Mouse (Mus musculus): ENCODE results near the gene BC055324. TPM values are rescaled to one million over a fixed set of nuclear protein-coding genes. Genes with fewer than 3 reads are reported as not detected.
"Not testable (repeated sequence)": the region's sequence is repeated elsewhere in the genome, so short reads cannot be mapped to it uniquely, and the experiment has no call there.

The BC055324 gene
- polyA plus RNA-seq (2015; fragmentation: Nextera tagmentation; extraction: Ambion mirVana): 27.7 and 29.2 TPM in 2 replicates

DNA sequence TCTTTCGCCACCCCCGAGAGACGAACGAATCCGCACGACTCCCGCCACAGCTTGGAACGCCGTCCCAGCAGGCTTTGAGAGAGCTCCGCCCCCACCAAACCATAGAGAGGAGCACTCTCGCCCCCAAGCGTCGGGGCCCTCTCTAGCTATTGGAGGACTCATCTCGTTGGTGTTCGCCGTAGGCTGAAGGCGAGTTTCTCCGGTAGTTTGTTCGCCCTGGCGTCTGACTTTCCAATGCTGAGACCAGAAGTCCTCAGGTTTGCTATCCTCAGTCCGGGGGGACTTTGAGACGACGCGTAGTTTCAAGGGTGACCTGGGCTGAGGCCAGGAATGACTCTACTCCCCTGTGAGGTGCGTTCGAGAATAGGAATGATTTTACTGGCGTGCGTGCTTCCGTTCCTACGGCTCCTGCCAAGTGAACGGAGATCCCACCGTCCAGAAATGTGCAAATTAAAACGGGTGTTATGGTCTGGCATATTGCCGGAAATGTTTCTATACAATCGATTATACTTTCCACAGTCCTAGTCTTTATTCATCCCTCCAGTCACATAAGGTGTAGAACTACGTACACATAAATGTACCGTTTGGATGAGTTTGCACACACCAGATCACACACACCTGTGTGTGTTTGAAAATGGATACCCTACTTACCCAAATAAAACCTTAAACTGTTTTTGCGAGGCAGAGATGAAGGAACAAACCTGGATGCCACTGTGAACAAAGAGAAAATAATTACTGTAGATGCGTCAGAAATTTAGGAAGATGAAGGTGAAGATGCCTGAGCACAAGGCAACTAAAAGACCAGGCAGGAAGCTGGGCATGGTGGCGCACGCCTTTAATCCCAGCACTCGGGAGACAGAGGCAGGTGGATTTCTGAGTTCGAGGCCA is at the start of gene BC055324, which contains the start of gene Mettl18:
Gene BC055324, minus strand, starts transcription at position 76 of the 888 bp plus-strand sequence.
Gene Mettl18, plus strand, starts transcription at position 169 of the 888 bp plus-strand sequence.
- Histone ChIP-seq H3K4me1 (peaks cover 10% of the 10 kb centered on the region), H3K4me3 (replicated peaks) (peak within 1 kb of the TSS; percentile 74), H3K9ac (peak within 1 kb of the TSS; percentile 70), H3K27me3 (no peaks in the 10 kb centered on the region), H3K36me3 (0 out of 2 replicates have a peak, but pooled peaks cover 5% of the 10 kb centered on the region), H3K9me3 (replicated peaks) (no peaks in the 10 kb centered on the region), H3K27ac (peak within 1 kb of the TSS; percentile 88), H3K4me2 (peak within 1 kb of the TSS; percentile 62)
- 3% methylated on average over 43 of the region's 43 CpGs for WGBS
- ATAC-seq (replicated peaks; ENCODE audit: low FRiP score): peak; percentile 97

DNA sequence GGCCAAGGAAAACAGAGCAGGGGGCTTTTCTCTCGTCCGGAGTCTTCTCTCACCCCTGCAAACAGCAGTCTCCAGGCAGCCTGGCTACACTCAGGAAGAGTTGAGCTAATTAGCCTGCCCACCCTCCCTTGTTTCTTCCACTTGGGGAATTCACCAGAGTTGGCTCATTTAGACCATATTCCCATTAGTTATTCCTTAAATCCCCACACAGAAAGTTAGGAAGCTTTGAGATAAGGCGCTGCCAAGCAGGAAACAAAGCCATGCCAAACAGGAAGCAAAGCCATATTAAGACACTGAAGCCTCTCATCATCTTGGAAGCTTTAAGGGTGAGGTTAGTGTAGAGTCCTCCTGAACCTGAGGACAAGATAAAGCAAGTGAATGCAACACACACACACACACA is 49.0 kb upstream of the BC055324 start:
- 54% methylated on average over 3 of the region's 3 CpGs for WGBS
- Histone ChIP-seq H3K9me3 (replicated peaks) (no peaks in the 10 kb centered on the region), H3K4me1 (no peaks in the 10 kb centered on the region), H3K4me3 (replicated peaks) (no peak overlapping the region), H3K27ac (peak overlapping the region; percentile 37; the same call in 1 of the 2 replicates), H3K4me2 (no peak overlapping the region), H3K9ac (no peak overlapping the region), H3K27me3 (no peaks in the 10 kb centered on the region), H3K36me3 (no peaks in the 10 kb centered on the region)
- no peak for ATAC-seq (replicated peaks; ENCODE audit: low FRiP score)

DNA sequence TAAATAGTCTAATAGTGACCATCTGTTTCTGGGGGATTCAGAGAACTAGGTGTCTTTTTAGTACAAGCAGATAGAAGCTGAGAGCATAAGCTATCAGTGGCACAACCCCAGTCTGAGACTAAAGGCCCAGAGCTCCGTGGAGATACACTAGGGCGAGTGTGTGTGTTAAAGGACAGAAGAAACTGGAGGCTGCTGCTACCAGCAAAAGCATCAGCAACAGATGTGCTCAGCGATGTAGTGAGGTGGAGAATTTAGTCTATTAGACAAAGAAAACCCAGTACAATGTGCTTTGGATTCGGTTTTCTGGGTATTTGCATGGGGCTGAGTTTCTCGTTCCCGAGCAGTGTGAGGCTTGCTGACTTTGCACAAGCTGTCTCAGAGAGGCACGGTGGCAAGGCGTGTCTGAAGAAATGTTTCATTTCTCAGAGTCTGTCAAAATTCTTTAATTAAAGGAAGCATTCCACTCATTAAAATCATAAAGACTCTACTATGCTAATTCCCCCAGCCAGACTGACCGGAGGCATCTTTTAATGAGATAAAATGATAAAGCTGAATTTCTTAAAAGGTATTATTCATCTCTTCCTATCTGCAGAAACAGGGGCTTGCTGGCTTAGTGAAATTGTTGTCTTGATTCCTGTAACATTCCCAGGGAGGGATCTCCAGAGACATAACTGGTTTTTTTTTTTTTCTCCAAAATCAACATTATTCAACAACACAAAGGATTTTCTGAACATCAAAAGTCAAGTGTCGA is 46.0 kb upstream of the BC055324 start:
- Histone ChIP-seq H3K9ac (no peak overlapping the region), H3K27ac (no peak overlapping the region), H3K4me1 (no peaks in the 10 kb centered on the region), H3K9me3 (replicated peaks) (no peaks in the 10 kb centered on the region), H3K4me2 (no peak overlapping the region), H3K36me3 (no peaks in the 10 kb centered on the region), H3K27me3 (no peaks in the 10 kb centered on the region), H3K4me3 (replicated peaks) (no peak overlapping the region)
- no peak for ATAC-seq (replicated peaks; ENCODE audit: low FRiP score)
- 82% methylated on average over 10 of the region's 10 CpGs for WGBS

DNA sequence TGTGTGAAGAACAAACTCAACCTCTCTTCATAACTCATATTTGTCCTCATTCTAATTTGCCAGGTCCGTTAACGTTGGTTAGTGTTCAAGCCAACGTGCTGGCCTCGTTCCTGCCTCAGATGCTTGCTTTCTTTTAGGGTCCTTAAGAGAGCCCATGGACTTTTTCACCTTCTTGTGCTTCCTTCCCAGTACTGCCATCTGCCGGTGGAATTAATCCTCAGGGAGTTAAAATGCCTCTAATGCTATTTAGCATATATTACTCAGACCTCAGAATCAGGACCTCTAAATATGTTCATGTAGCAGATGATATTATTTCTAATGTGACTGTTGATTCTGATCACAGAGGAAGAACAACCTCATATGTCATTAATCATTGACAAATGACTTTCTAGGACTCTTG is 32.8 kb upstream of the BC055324 start:
- H3K27ac ChIP-seq: no peak overlapping the region
- 66% methylated on average over 5 of the region's 5 CpGs for WGBS
- ATAC-seq (replicated peaks; ENCODE audit: low FRiP score): no peak
- H3K4me2 ChIP-seq: no peak overlapping the region
- H3K9me3 ChIP-seq (replicated peaks): no peaks in the 10 kb centered on the region
- H3K27me3 ChIP-seq: no peaks in the 10 kb centered on the region
- H3K4me3 ChIP-seq (replicated peaks): no peak overlapping the region
- H3K4me1 ChIP-seq: no peaks in the 10 kb centered on the region
- H3K36me3 ChIP-seq: no peaks in the 10 kb centered on the region
- no peak overlapping the region for H3K9ac ChIP-seq

DNA sequence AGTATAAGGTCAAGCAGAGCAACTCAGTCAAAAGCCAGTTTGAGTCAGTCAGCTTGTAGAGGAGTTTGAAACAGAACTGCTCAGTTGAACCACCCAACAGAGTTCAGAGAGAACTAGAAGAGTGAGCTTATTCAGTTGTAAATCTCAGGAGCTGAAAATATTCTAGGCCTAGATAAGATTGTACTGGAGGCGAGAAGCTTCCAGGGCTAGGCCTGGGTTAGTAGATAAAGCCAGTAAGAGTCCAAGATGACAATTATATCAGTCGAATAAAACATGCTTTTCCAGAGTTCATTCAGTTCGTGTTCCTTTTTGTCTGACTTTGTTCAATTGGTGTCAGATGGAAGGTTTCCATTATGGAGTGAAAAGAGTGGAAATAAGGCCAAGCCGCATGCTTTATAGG is 31.1 kb upstream of the BC055324 start:
- Histone ChIP-seq H3K36me3 (no peaks in the 10 kb centered on the region), H3K9me3 (replicated peaks) (no peaks in the 10 kb centered on the region), H3K27ac (no peak overlapping the region), H3K9ac (no peak overlapping the region), H3K4me2 (no peak overlapping the region), H3K4me3 (replicated peaks) (no peak overlapping the region), H3K4me1 (no peaks in the 10 kb centered on the region), H3K27me3 (no peaks in the 10 kb centered on the region)
- ATAC-seq (replicated peaks; ENCODE audit: low FRiP score): no peak
- 88% methylated on average over 4 of the region's 4 CpGs for WGBS

DNA sequence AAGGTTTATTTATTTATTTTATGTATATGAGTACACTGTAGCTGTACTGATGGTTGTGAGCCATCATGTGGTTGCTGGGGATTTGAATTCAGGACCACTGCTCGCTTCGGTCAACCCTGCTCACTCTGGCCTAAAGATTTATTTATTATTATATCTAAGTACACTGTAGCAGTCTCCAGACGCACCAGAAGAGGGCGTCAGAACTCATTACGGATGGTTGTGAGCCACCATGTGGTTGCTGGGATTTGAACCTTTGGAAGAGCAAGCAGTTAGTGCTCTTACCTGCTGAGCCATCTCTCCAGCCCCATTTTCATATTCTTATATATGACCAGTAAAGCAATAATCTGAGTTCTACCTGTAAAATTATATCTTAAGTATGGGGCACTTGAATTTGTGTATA is 27.5 kb upstream of the BC055324 start:
- not testable (repeated sequence) for H3K36me3 ChIP-seq; H3K9me3 ChIP-seq (replicated peaks); H3K27me3 ChIP-seq; H3K27ac ChIP-seq; H3K9ac ChIP-seq; H3K4me3 ChIP-seq (replicated peaks); ATAC-seq (replicated peaks; ENCODE audit: low FRiP score); H3K4me1 ChIP-seq; H3K4me2 ChIP-seq
- 83% methylated on average over 5 of the region's 5 CpGs for WGBS

DNA sequence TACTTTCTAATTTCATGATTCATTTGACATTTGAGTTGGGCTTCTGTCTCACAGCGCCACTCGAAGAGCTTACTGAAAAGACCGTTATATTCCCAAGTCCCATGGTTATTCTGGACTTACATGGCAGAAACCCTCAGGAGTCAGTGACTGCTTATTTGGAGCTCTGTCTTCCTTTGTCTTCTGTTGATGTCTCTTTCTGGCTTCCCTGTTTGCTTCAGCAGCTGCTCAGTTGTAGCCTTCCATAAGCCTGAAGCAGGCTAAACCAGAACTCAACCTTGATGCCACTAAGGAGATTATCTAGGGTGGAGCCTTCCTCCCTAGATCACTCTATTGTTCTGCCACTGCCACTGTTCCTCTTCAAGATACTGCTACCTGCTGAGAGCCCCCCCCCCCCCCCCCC is 26.1 kb upstream of the BC055324 start:
- not testable (repeated sequence) for H3K27ac ChIP-seq; H3K4me3 ChIP-seq (replicated peaks); H3K36me3 ChIP-seq; H3K4me1 ChIP-seq; H3K27me3 ChIP-seq; H3K9me3 ChIP-seq (replicated peaks); H3K4me2 ChIP-seq; H3K9ac ChIP-seq; ATAC-seq (replicated peaks; ENCODE audit: low FRiP score)
- WGBS: 95% methylated on average over 3 of the region's 3 CpGs

DNA sequence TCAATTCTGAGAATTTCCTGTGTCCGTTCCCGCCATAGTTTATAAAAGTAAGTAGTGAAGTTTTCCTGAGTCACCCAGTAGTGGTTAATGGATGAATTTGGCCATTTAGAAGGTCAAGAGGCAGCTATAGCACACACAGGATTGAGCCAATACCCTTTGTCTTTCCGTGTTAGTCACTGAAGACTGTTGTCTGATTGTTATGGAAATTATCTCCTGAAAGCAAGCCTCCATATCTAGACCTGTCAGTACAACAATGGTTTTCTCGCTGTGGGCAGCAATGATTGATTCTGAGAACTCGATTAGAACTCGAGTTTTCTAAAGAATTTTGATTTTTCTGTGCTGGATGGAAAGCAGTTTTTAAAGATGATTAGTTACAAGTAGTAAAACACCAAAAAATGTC is 25.2 kb upstream of the BC055324 start:
- no peak for ATAC-seq (replicated peaks; ENCODE audit: low FRiP score)
- Histone ChIP-seq H3K9ac (no peak overlapping the region), H3K36me3 (no peaks in the 10 kb centered on the region), H3K4me1 (no peaks in the 10 kb centered on the region; the same call in 1 of the 2 replicates), H3K27ac (no peak overlapping the region), H3K27me3 (no peaks in the 10 kb centered on the region), H3K4me3 (replicated peaks) (no peak overlapping the region), H3K9me3 (replicated peaks) (no peaks in the 10 kb centered on the region), H3K4me2 (no peak overlapping the region)
- WGBS: 82% methylated on average over 6 of the region's 6 CpGs

DNA sequence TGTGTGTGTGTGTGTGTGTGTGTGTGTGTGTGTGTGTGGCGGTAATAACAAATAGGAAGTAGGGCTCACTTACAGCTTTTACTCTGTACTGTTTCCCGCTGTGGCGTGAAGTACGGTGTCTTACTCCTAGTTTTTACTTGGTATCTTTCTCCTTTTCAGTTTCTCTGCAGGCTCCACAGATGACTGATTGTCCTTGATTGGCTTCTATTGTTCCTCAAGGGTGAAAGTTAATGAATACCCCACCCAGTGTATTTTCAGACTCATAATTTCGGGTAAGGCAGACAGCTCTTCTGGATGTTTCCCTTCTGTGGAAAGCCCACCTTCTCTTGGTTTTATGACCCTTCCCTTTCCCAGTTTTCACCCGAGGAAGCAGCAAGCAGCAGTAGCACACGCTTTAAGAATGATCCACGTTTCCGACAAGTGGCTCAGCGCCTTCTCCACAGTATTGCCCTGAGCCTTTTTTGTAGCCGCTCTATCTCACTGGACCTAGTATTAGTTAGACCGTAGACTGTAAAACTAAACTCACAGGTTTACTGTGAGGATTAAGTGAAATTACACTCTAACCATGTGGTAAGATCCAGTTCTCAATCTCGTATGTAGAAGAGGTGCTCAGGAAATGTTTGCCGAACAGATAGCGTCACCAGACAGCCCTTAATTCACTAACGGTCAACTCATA is 23.8 kb upstream of the BC055324 start:
- H3K4me1 ChIP-seq: no peaks in the 10 kb centered on the region; the same call in 1 of the 2 replicates
- H3K27ac ChIP-seq: peak overlapping the region; percentile 66
- no peak overlapping the region for H3K9ac ChIP-seq
- peak; percentile 71 for ATAC-seq (replicated peaks; ENCODE audit: low FRiP score)
- H3K4me2 ChIP-seq: peak overlapping the region; percentile 27
- 70% methylated on average over 16 of the region's 16 CpGs for WGBS
- H3K27me3 ChIP-seq: no peaks in the 10 kb centered on the region
- no peaks in the 10 kb centered on the region for H3K9me3 ChIP-seq (replicated peaks)
- H3K36me3 ChIP-seq: no peaks in the 10 kb centered on the region
- no peak overlapping the region for H3K4me3 ChIP-seq (replicated peaks)

DNA sequence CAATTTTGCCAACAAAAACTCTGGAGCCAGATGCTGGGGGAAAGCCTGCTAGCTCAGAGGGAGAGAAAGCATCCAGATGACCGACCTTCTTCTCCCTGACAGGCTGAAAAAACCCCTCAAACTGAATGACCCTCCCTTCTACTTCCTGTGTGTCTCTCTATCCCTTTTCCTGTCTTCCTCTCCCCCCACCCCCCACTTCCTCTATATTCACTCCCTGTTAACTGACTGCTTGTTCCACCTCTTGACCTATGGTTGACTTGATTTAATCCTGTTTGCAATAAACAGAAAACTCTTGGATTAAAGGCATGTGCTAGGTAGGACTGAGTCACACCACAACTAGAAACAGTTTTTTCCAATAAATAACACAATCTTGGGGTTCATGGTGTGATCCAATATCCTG is 20.0 kb upstream of the BC055324 start:
- Histone ChIP-seq H3K4me2 (no peak overlapping the region), H3K36me3 (no peaks in the 10 kb centered on the region), H3K4me1 (no peaks in the 10 kb centered on the region; the same call in 1 of the 2 replicates), H3K27me3 (no peaks in the 10 kb centered on the region), H3K9me3 (replicated peaks) (no peaks in the 10 kb centered on the region), H3K9ac (no peak overlapping the region), H3K4me3 (replicated peaks) (no peak overlapping the region), H3K27ac (no peak overlapping the region)
- 58% methylated on average over 1 of the region's 1 CpGs for WGBS
- no peak for ATAC-seq (replicated peaks; ENCODE audit: low FRiP score)

DNA sequence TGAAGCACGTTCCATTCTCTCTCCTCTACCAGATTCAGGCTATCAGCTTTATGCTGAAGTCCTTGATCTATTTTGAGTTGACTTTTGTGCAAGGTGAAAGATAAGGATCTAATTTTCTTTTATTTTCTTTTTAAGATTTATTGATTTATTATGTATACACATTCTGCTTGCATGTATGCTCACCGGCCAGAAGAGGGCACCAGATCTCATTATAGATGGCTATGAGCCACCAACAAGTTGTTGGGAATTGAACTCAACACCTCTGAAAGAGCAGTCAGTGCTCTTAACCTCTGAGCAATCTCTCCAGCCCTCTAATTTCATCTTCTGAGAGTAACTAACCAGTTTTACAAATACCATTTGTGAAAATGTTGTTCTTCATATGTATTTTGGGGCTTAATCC is 14.6 kb upstream of the BC055324 start:
- H3K27ac ChIP-seq: no peak overlapping the region
- no peaks in the 10 kb centered on the region for H3K4me1 ChIP-seq
- no peak overlapping the region for H3K4me3 ChIP-seq (replicated peaks)
- H3K27me3 ChIP-seq: no peaks in the 10 kb centered on the region
- no peak overlapping the region for H3K9ac ChIP-seq
- H3K4me2 ChIP-seq: no peak overlapping the region
- H3K9me3 ChIP-seq (replicated peaks): no peaks in the 10 kb centered on the region
- ATAC-seq (replicated peaks; ENCODE audit: low FRiP score): no peak
- WGBS: 38% methylated on average over 2 of the region's 2 CpGs
- no peaks in the 10 kb centered on the region for H3K36me3 ChIP-seq

DNA sequence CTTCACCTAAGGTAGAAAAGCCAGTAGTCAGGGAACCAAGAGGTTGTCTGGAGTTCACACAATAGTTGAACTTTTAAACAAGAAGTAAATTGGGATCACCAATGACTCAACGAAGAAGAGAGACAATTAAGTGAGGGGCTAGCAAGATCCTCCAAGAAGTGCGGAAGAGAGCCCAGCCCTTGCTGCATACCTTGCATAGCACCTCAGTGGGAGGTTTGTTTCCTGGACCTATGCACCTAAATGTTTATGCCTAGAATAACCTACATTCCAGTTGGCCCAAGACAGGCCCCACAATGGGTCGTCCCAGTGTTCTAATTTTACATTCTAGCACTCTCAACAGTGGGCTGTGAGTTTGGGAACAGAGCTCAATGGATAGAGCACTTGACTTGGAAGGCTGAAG is 9.7 kb upstream of the BC055324 start:
- Histone ChIP-seq H3K4me2 (no peak overlapping the region), H3K36me3 (no peaks in the 10 kb centered on the region), H3K4me1 (no peaks in the 10 kb centered on the region), H3K9ac (no peak overlapping the region), H3K27me3 (no peaks in the 10 kb centered on the region), H3K9me3 (replicated peaks) (no peaks in the 10 kb centered on the region), H3K4me3 (replicated peaks) (no peak overlapping the region), H3K27ac (no peak overlapping the region)
- no peak for ATAC-seq (replicated peaks; ENCODE audit: low FRiP score)
- 81% methylated on average over 3 of the region's 3 CpGs for WGBS
